Mouse (Mus musculus): ENCODE results near the gene Tomm70a.

GRCm38 (mm10) chr16:57196590-57196989 is 75.1 kb downstream of the Tomm70a start:
- no peak for TF ChIP-seq POLR2A (IDR thresholded peaks at IDR 0.05; ENCODE audit: control insufficient read depth in 1 of 2, insufficient read depth in 1 of 2, low read depth in 1 of 2, low read length in 2 of 2, poor library complexity in 1 of 2)
- TF ChIP-seq E2F4 (IDR thresholded peaks at IDR 0.05; ENCODE audit: borderline replicate concordance, low read depth, low read length), result no peak
- TF ChIP-seq EP300 (IDR thresholded peaks at IDR 0.05; ENCODE audit: low read depth in 1 of 2, low read length in 2 of 2), result no peak
- TF ChIP-seq CTCF (IDR thresholded peaks at IDR 0.05 in 2 of 3, conservative IDR thresholded peaks at IDR 0.05 in 1 of 3; ENCODE audit: control insufficient read depth in 1 of 3, insufficient read depth in 1 of 3, low read depth in 2 of 3, low read length in 3 of 3, poor library complexity in 1 of 3, severe bottlenecking in 1 of 3), result no peak
- no peak for TF ChIP-seq POLR2AphosphoS2 (IDR thresholded peaks at IDR 0.05; ENCODE audit: low read length)
- no peak for TF ChIP-seq SIN3A (IDR thresholded peaks at IDR 0.05; ENCODE audit: low read length)
- no peak for TF ChIP-seq MAFK (IDR thresholded peaks at IDR 0.05; ENCODE audit: borderline replicate concordance, low read depth, low read length)
